Mouse (Mus musculus): ENCODE measurements at regions not wholly inside any gene's neighbourhood (a gene's known extent, or its start where the extent isn't known, plus 50 kb on each side); places are given as distances from the start of the nearest gene placed in this dataset.

- no peak for TF ChIP-seq MYOD1 (IDR thresholded peaks at IDR 0.05; ENCODE audit: control insufficient read depth in 1 of 3, insufficient read length in 2 of 3, low read depth in 2 of 3)
- TF ChIP-seq MAX (IDR thresholded peaks at IDR 0.05; ENCODE audit: low read depth): no peak
These were observed 199.8 kb downstream of the Plk2 start for GRCm38 (mm10) chr13:110594630-110595029.

Measured in myocyte (in vitro differentiated cells).